Mouse (Mus musculus): ENCODE measurements at regions not wholly inside any gene's neighbourhood (a gene's known extent, or its start where the extent isn't known, plus 50 kb on each side); places are given as distances from the start of the nearest gene placed in this dataset.

DNA sequence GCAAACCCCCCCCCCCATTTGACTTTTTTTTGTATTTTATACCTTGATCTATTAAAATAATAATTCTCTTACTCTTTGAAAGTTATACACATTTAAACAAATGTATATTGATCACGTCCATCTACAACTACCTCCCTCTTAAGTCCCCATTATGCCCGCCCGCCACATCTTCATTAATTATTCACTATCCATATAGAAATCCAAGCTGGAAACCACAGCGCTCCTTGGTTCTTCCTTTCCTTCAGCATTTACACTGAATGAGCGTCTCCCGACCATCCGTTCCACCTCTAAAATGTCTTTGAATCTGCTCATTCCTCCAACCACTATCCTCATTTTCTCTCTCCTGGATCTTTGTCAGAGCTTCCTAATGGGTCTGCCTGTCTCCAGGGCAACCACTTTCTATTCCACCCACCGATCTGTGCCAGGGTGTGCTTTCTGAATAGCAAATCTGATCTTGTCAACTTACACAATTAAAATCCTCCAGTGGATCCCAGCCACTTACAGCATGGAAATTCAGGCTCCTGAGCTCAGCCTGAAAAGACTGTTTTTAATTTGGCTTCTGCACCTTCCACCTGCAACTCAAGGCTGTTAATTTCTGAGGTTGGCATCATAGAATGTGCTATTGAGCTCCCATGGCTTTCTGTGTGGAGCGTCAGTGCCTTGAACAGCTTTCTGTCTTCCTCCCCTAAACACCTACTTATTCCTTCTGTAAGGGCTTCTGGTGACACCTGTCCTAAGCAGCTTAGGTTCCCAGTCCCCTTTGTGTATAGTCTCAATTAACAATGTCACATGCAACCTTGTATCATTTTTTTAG, 265.5 kb downstream of the Spry2 start:
- DNase-seq (ENCODE audit: low spot score) (no peak), ATAC-seq (ENCODE audit: extremely low read depth, insufficient number of reproducible peaks, low FRiP score, poor library complexity, severe bottlenecking) (no peak)
- Histone ChIP-seq H3K27me3 (ENCODE audit: insufficient read depth, low read length) (no peaks in the 10 kb centered on the region), H3K9me3 (replicated peaks) (peaks cover 45% of the 10 kb centered on the region), H3K4me3 (ENCODE audit: low read depth, low read length) (no peak overlapping the region), H3K4me1 (ENCODE audit: insufficient read depth, low read depth, low read length) (no peaks in the 10 kb centered on the region), H3K36me3 (replicated peaks) (no peaks in the 10 kb centered on the region)
- TF ChIP-seq CTCF (IDR thresholded peaks at IDR 0.05; ENCODE audit: low read depth, low read length) (no peak), TAL1 (conservative IDR thresholded peaks at IDR 0.05; ENCODE audit: low read depth, low read length) (no peak), GATA1 (IDR thresholded peaks at IDR 0.05; ENCODE audit: borderline replicate concordance, low read length) (no peak), POLR2AphosphoS5 (IDR thresholded peaks at IDR 0.05; ENCODE audit: insufficient replicate concordance, low read depth, low read length) (no peak), GATA2 (IDR thresholded peaks at IDR 0.05; ENCODE audit: borderline replicate concordance, low read depth, low read length) (no peak)

GRCm38 (mm10) chr14:105630444-105630843, 266.2 kb downstream of the Spry2 start:
- Histone ChIP-seq H3K36me3 (replicated peaks) (no peaks in the 10 kb centered on the region), H3K4me1 (ENCODE audit: insufficient read depth, low read depth, low read length) (no peaks in the 10 kb centered on the region), H3K27me3 (ENCODE audit: insufficient read depth, low read length) (no peaks in the 10 kb centered on the region), H3K4me3 (ENCODE audit: low read depth, low read length) (no peak overlapping the region), H3K9me3 (replicated peaks) (peaks cover 48% of the 10 kb centered on the region)
- ATAC-seq (ENCODE audit: extremely low read depth, insufficient number of reproducible peaks, low FRiP score, poor library complexity, severe bottlenecking) (no peak), DNase-seq (ENCODE audit: low spot score) (no peak)
- TF ChIP-seq TAL1 (conservative IDR thresholded peaks at IDR 0.05; ENCODE audit: low read depth, low read length) (no peak), GATA1 (IDR thresholded peaks at IDR 0.05; ENCODE audit: borderline replicate concordance, low read length) (no peak), GATA2 (IDR thresholded peaks at IDR 0.05; ENCODE audit: borderline replicate concordance, low read depth, low read length) (no peak), POLR2AphosphoS5 (IDR thresholded peaks at IDR 0.05; ENCODE audit: insufficient replicate concordance, low read depth, low read length) (no peak), CTCF (IDR thresholded peaks at IDR 0.05; ENCODE audit: low read depth, low read length) (no peak)

GRCm38 (mm10) chr14:105628673-105629072, 267.9 kb downstream of the Spry2 start:
- Histone ChIP-seq H3K4me3 (ENCODE audit: low read depth, low read length) (no peak overlapping the region), H3K27me3 (ENCODE audit: insufficient read depth, low read length) (no peaks in the 10 kb centered on the region), H3K4me1 (ENCODE audit: insufficient read depth, low read depth, low read length) (no peaks in the 10 kb centered on the region), H3K9me3 (replicated peaks) (peaks cover 50% of the 10 kb centered on the region), H3K36me3 (replicated peaks) (no peaks in the 10 kb centered on the region)
- TF ChIP-seq TAL1 (conservative IDR thresholded peaks at IDR 0.05; ENCODE audit: low read depth, low read length) (no peak), POLR2AphosphoS5 (IDR thresholded peaks at IDR 0.05; ENCODE audit: insufficient replicate concordance, low read depth, low read length) (no peak), CTCF (IDR thresholded peaks at IDR 0.05; ENCODE audit: low read depth, low read length) (no peak), GATA2 (IDR thresholded peaks at IDR 0.05; ENCODE audit: borderline replicate concordance, low read depth, low read length) (no peak), GATA1 (IDR thresholded peaks at IDR 0.05; ENCODE audit: borderline replicate concordance, low read length) (no peak)
- DNase-seq (ENCODE audit: low spot score) (no peak), ATAC-seq (ENCODE audit: extremely low read depth, insufficient number of reproducible peaks, low FRiP score, poor library complexity, severe bottlenecking) (no peak)

DNA sequence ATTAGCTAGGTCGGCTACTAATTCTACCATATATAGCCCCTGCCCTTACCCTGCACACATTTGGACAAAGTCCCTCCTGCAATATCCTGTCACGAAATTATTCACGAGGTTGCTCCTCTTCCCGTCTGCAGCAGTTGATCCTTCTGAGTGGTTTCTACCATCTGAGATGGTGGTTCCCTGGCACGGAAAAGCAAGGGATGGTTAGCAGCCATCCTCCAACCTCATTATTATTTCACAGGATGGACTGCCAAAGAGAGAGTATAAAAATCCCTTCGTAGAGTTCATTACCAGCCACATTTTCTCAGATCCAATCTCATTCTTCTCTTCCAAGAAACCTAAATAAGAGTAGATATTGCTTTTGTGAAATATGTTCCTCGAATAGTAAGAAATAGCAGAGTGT, 272.2 kb downstream of the Spry2 start:
- no peaks in the 10 kb centered on the region for H3K4me1 ChIP-seq (ENCODE audit: insufficient read depth, low read depth, low read length)
- DNase-seq (ENCODE audit: low spot score) (no peak), ATAC-seq (ENCODE audit: extremely low read depth, insufficient number of reproducible peaks, low FRiP score, poor library complexity, severe bottlenecking) (no peak)
- H3K9me3 ChIP-seq (replicated peaks), result peaks cover 50% of the 10 kb centered on the region
- no peaks in the 10 kb centered on the region for H3K36me3 ChIP-seq (replicated peaks)
- TF ChIP-seq TAL1 (conservative IDR thresholded peaks at IDR 0.05; ENCODE audit: low read depth, low read length) (no peak), GATA1 (IDR thresholded peaks at IDR 0.05; ENCODE audit: borderline replicate concordance, low read length) (no peak), POLR2AphosphoS5 (IDR thresholded peaks at IDR 0.05; ENCODE audit: insufficient replicate concordance, low read depth, low read length) (no peak), CTCF (IDR thresholded peaks at IDR 0.05; ENCODE audit: low read depth, low read length) (no peak), GATA2 (IDR thresholded peaks at IDR 0.05; ENCODE audit: borderline replicate concordance, low read depth, low read length) (no peak)
- H3K4me3 ChIP-seq (ENCODE audit: low read depth, low read length), result no peak overlapping the region
- H3K27me3 ChIP-seq (ENCODE audit: insufficient read depth, low read length), result no peaks in the 10 kb centered on the region

DNA sequence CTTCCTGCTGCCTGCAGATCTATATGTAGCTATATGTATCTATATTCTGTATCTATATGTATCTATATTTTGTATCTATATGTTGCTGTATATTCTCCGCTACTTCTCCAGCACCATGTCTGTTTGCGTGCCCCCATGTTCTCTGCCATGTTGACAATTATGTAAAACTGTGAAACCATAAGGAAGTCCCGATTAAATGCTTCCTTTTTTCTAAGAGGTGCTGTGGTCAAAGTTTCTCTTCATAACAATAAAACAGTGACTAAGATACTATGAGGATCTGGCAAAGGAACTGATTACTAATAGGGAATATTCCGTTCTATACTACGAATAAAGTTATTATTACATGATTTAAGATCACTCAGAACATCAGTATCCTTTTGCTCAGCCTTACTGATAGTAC, 274.5 kb downstream of the Spry2 start:
- Histone ChIP-seq H3K4me1 (ENCODE audit: insufficient read depth, low read depth, low read length) (no peaks in the 10 kb centered on the region), H3K36me3 (replicated peaks) (no peaks in the 10 kb centered on the region), H3K27me3 (ENCODE audit: insufficient read depth, low read length) (no peaks in the 10 kb centered on the region), H3K9me3 (replicated peaks) (peaks cover 47% of the 10 kb centered on the region), H3K4me3 (ENCODE audit: low read depth, low read length) (no peak overlapping the region)
- ATAC-seq (ENCODE audit: extremely low read depth, insufficient number of reproducible peaks, low FRiP score, poor library complexity, severe bottlenecking) (no peak), DNase-seq (ENCODE audit: low spot score) (no peak)
- TF ChIP-seq POLR2AphosphoS5 (IDR thresholded peaks at IDR 0.05; ENCODE audit: insufficient replicate concordance, low read depth, low read length) (no peak), CTCF (IDR thresholded peaks at IDR 0.05; ENCODE audit: low read depth, low read length) (no peak), GATA1 (IDR thresholded peaks at IDR 0.05; ENCODE audit: borderline replicate concordance, low read length) (no peak), TAL1 (conservative IDR thresholded peaks at IDR 0.05; ENCODE audit: low read depth, low read length) (no peak), GATA2 (IDR thresholded peaks at IDR 0.05; ENCODE audit: borderline replicate concordance, low read depth, low read length) (no peak)

GRCm38 (mm10) chr14:105621124-105621523, 275.5 kb downstream of the Spry2 start:
- ATAC-seq (ENCODE audit: extremely low read depth, insufficient number of reproducible peaks, low FRiP score, poor library complexity, severe bottlenecking) (no peak), DNase-seq (ENCODE audit: low spot score) (no peak)
- Histone ChIP-seq H3K36me3 (replicated peaks) (no peaks in the 10 kb centered on the region), H3K9me3 (replicated peaks) (peaks cover 50% of the 10 kb centered on the region), H3K4me1 (ENCODE audit: insufficient read depth, low read depth, low read length) (no peaks in the 10 kb centered on the region), H3K4me3 (ENCODE audit: low read depth, low read length) (no peak overlapping the region), H3K27me3 (ENCODE audit: insufficient read depth, low read length) (no peaks in the 10 kb centered on the region)
- no peak for TF ChIP-seq GATA2 (IDR thresholded peaks at IDR 0.05; ENCODE audit: borderline replicate concordance, low read depth, low read length)
